Mouse (Mus musculus): ENCODE results near the gene Adcy4.

The Adcy4 gene

GRCm38 (mm10) chr14:55783958-55784235 lies at the start of gene Adcy4:
Gene Adcy4, minus strand, starts transcription at chr14:55784095.
- DNase-seq (ENCODE audit: extremely low spot score): no peak

- DNase-seq (ENCODE audit: extremely low spot score): no peak
Observed at GRCm38 (mm10) chr14:55833126-55833525, 49.2 kb upstream of the Adcy4 start.

- DNase-seq (ENCODE audit: extremely low spot score): no peak
Observed at GRCm38 (mm10) chr14:55830331-55830730, 46.4 kb upstream of the Adcy4 start.

- no peak for DNase-seq (ENCODE audit: extremely low spot score)
Observed at GRCm38 (mm10) chr14:55829854-55830253, 46.0 kb upstream of the Adcy4 start.

- peak; percentile 42 for DNase-seq (ENCODE audit: extremely low spot score)
Observed at GRCm38 (mm10) chr14:55828716-55829263, 44.9 kb upstream of the Adcy4 start.

- peak; percentile 42 for DNase-seq (ENCODE audit: extremely low spot score)
Observed at GRCm38 (mm10) chr14:55826551-55827340, 42.9 kb upstream of the Adcy4 start.

- DNase-seq (ENCODE audit: extremely low spot score): no peak
Observed at GRCm38 (mm10) chr14:55826142-55826541, 42.2 kb upstream of the Adcy4 start.

- peak; percentile 74 for DNase-seq (ENCODE audit: extremely low spot score)
Observed at GRCm38 (mm10) chr14:55825216-55826051, 41.5 kb upstream of the Adcy4 start.

GRCm38 (mm10) chr14:55824481-55825215 lies 40.8 kb upstream of the Adcy4 start:
- peak; percentile 79 for DNase-seq (ENCODE audit: extremely low spot score)

GRCm38 (mm10) chr14:55824001-55824480 lies 40.1 kb upstream of the Adcy4 start:
- no peak for DNase-seq (ENCODE audit: extremely low spot score)

- peak; percentile 95 for DNase-seq (ENCODE audit: extremely low spot score)
Observed at GRCm38 (mm10) chr14:55822991-55823762, 39.3 kb upstream of the Adcy4 start, which contains the start of gene Nfatc4. Gene Nfatc4, plus strand, starts transcription at chr14:55823144.

- DNase-seq (ENCODE audit: extremely low spot score): peak; percentile 89
Observed at GRCm38 (mm10) chr14:55822435-55822990, 38.6 kb upstream of the Adcy4 start.

GRCm38 (mm10) chr14:55820576-55820975 lies 36.7 kb upstream of the Adcy4 start:
- no peak for DNase-seq (ENCODE audit: extremely low spot score)

GRCm38 (mm10) chr14:55819845-55820405 lies 36.0 kb upstream of the Adcy4 start:
- no peak for DNase-seq (ENCODE audit: extremely low spot score)

GRCm38 (mm10) chr14:55815310-55815751 lies 31.4 kb upstream of the Adcy4 start:
- DNase-seq (ENCODE audit: extremely low spot score): peak; percentile 47

- peak; percentile 70 for DNase-seq (ENCODE audit: extremely low spot score)
Observed at GRCm38 (mm10) chr14:55814885-55815284, 31.0 kb upstream of the Adcy4 start.

- no peak for DNase-seq (ENCODE audit: extremely low spot score)
Observed at GRCm38 (mm10) chr14:55795380-55796163, 11.7 kb upstream of the Adcy4 start.

- no peak for DNase-seq (ENCODE audit: extremely low spot score)
Observed at GRCm38 (mm10) chr14:55793946-55794345, 10.1 kb upstream of the Adcy4 start.

- no peak for DNase-seq (ENCODE audit: extremely low spot score)
Observed at GRCm38 (mm10) chr14:55793461-55793860, 9.6 kb upstream of the Adcy4 start.

Measured in embryo, embryonic 9.5 days (tissue).